Comparison of ENCODE assay signal across 8 mouse cellular contexts in genomic region chr19:28974862-28975611, GRCm38 (mm10). TPM values are rescaled to one million over a fixed set of nuclear protein-coding genes. Genes with fewer than 3 reads are reported as not detected.
DNase-seq lines count a peak whose midpoint lies in the region; ATAC-seq lines count a peak whose summit lies in the region.

No protein-coding gene starts in this region.

- H3K9me3 ChIP-seq in intestine, embryonic 15.5 days = no peaks in the 10 kb centered on the region

- 0 out of 2 replicates have a peak, but pooled peaks cover 3% of the 10 kb centered on the region for H3K27me3 ChIP-seq in intestine, embryonic 15.5 days (replicated peaks)

- intact Hi-C loops in gastrocnemius, postnatal 36 days (cut with DNase I) = loop anchor here (1.0 kb wide), 1 partner anchor 380 kb away; no protein-coding TSS in a partner anchor
- intact Hi-C loops in left cerebral cortex, postnatal 14 days (cut with DNase I) = no loop called here

- H3K27ac ChIP-seq in intestine, embryonic 15.5 days = no peak overlapping the region

- peaks cover 4% of the 10 kb centered on the region; the same call in 1 of the 2 replicates for H3K4me1 ChIP-seq in intestine, embryonic 15.5 days (replicated peaks)

- H3K36me3 ChIP-seq in intestine, embryonic 15.5 days = no peaks in the 10 kb centered on the region

- peak overlapping the region; percentile 35 for H3K4me3 ChIP-seq in intestine, embryonic 15.5 days (replicated peaks)

- ATAC-seq in intestine, embryonic 15.5 days = peak; percentile 85
- peak; percentile 86 for ATAC-seq in megakaryocyte-erythroid progenitor cell, adult 5-6 weeks (replicated peaks; ENCODE audit: low FRiP score, low TSS enrichment, poor library complexity, severe bottlenecking)

- peak; percentile 84 to 96 for DNase-seq in adrenal gland, adult (ENCODE audit: inconsistent age in 2 of 2, low spot score in 1 of 2)
- peak; percentile 84 for DNase-seq in embryo, embryonic 10.5 days (ENCODE audit: low spot score)
- DNase-seq in gastrocnemius, postnatal 36 days = peak; percentile 71 to 75
- DNase-seq in left cerebral cortex, postnatal 14 days (ENCODE audit: low spot score in 2 of 2) = peak; percentile 62 to 83
- peak; percentile 81 for DNase-seq in right cerebral cortex, postnatal 25 days
- DNase-seq in urinary bladder, postnatal 4 days (ENCODE audit: low spot score in 2 of 2) = peak; percentile 57 to 73

- H3K4me2 ChIP-seq in intestine, embryonic 15.5 days (replicated peaks) = peak overlapping the region; percentile 78

- 0 out of 2 replicates have a peak overlapping the region, but pooled peaks have one; percentile 32 for H3K9ac ChIP-seq in intestine, embryonic 15.5 days

- 16% methylated on average over 35 of the region's 35 CpGs for WGBS in intestine, embryonic 15.5 days

RNA-seq across cellular contexts. Expression of gene 4430402I18Rik, which starts 7.4 kb away (rescaled TPM):
- under 1 TPM; 0.54 to 0.87 TPM for total RNA-seq in gastrocnemius, postnatal 36 days (2021)
- polyA plus RNA-seq in intestine, embryonic 15.5 days (2015; fragmentation: Nextera tagmentation; extraction: Ambion mirVana) = 1.1 and 1.2 TPM in 2 replicates
- total RNA-seq in left cerebral cortex, postnatal 14 days (2021) = 1 to 10 TPM; 4.7 to 6.7 TPM
- not detected in 2 replicates for total RNA-seq in megakaryocyte-erythroid progenitor cell, adult 5-6 weeks (2014; fragmentation: Nextera tagmentation)
- total RNA-seq in megakaryocyte-erythroid progenitor cell, adult 5-6 weeks (2017) = not detected in 2 replicates

RNA-seq across cellular contexts. Expression of gene Plpp6, which starts 11.3 kb away (rescaled TPM):
- total RNA-seq in gastrocnemius, postnatal 36 days (2021) = 1 to 10 TPM; 1.6 to 1.9 TPM
- polyA plus RNA-seq in intestine, embryonic 15.5 days (2015; fragmentation: Nextera tagmentation; extraction: Ambion mirVana) = 12.3 and 12.6 TPM in 2 replicates
- 10 to 100 TPM; 43.9 to 44.5 TPM for total RNA-seq in left cerebral cortex, postnatal 14 days (2021)
- total RNA-seq in megakaryocyte-erythroid progenitor cell, adult 5-6 weeks (2014; fragmentation: Nextera tagmentation) = 3.5 and 6.2 TPM in 2 replicates
- 3.7 and 4.8 TPM in 2 replicates for total RNA-seq in megakaryocyte-erythroid progenitor cell, adult 5-6 weeks (2017)

RNA-seq across cellular contexts. Expression of gene Cdc37l1, which starts 15.1 kb away (rescaled TPM):
- total RNA-seq in gastrocnemius, postnatal 36 days (2021) = 10 to 100 TPM; 40.5 to 40.6 TPM
- polyA plus RNA-seq in intestine, embryonic 15.5 days (2015; fragmentation: Nextera tagmentation; extraction: Ambion mirVana) = 29.7 and 29.9 TPM in 2 replicates
- total RNA-seq in left cerebral cortex, postnatal 14 days (2021) = 10 to 100 TPM; 81.8 to 83.5 TPM
- 38.7 and 48.9 TPM in 2 replicates for total RNA-seq in megakaryocyte-erythroid progenitor cell, adult 5-6 weeks (2014; fragmentation: Nextera tagmentation)
- 37.6 and 40.9 TPM in 2 replicates for total RNA-seq in megakaryocyte-erythroid progenitor cell, adult 5-6 weeks (2017)

Comparison
In these comparisons a context has a peak if more than half of its experiments do, and no peak if none do; other contexts are left out.
1. RNA of gene Plpp6, which starts 11.3 kb away (total RNA-seq): 43.9 to 44.5 TPM in left cerebral cortex, postnatal 14 days; 3.5 to 6.2 TPM in megakaryocyte-erythroid progenitor cell, adult 5-6 weeks and 1.6 to 1.9 TPM in gastrocnemius, postnatal 36 days; every median in the first group is over 4 times any median in the second.
2. Peak in every context shown above with its lines, with median percentiles within 50 percentile points of each other: DNase-seq.